Mouse (Mus musculus) small intestine, adult 2 months (tissue): ENCODE measurements around the gene Cdh5.

ENCODE experiments used
- CTCF ChIP-seq: fragments of 200-500 bp; IDR thresholded peaks from 2 replicates; pipeline ENCODE4 v1.5.1; 2012; ENCODE audit warnings: low read depth, mild to moderate bottlenecking, control low read depth, inconsistent platforms, low read length, moderate library complexity, mixed read lengths; ENCODE audit not compliant: insufficient replicate concordance, insufficient read length; ENCODE audit errors: extremely low read depth
- POLR2A ChIP-seq: fragments of 200-500 bp; IDR thresholded peaks from 2 replicates; pipeline ENCODE4 v1.6.1; 2012; ENCODE audit warnings: low read depth, mild to moderate bottlenecking, control low read depth, inconsistent platforms, low read length, moderate library complexity

- no peak for TF ChIP-seq CTCF
- TF ChIP-seq POLR2A = no peak
Measured at GRCm38 (mm10) chr8:104096644-104097043, 4.8 kb upstream of the Cdh5 start.
